Mouse (Mus musculus): Measurements from ENCODE around the gene Gm15448.
A peak's percentile ranks its signal among the peaks of the same experiment; 100 is the strongest.
"Not testable (repeated sequence)": the region's sequence is repeated elsewhere in the genome, so short reads cannot be mapped to it uniquely, and the experiment has no call there.

The Gm15448 gene

GRCm38 (mm10) chr7:3825599-3825998 is at the start of gene Gm15448:
Gene Gm15448, minus strand, starts transcription at chr7:3825687.
- peak; percentile 58 to 60 for DNase-seq (ENCODE audit: low spot score in 2 of 2)

- not testable (repeated sequence) for DNase-seq (ENCODE audit: low spot score in 2 of 2)
These were observed 49.5 kb upstream of the Gm15448 start for GRCm38 (mm10) chr7:3875032-3875431.

- not testable (repeated sequence) for DNase-seq (ENCODE audit: low spot score in 2 of 2)
These were observed 19.5 kb upstream of the Gm15448 start, which contains the start of gene Pira2 for GRCm38 (mm10) chr7:3844951-3845350. Gene Pira2, minus strand, starts transcription at chr7:3845051.

DNA sequence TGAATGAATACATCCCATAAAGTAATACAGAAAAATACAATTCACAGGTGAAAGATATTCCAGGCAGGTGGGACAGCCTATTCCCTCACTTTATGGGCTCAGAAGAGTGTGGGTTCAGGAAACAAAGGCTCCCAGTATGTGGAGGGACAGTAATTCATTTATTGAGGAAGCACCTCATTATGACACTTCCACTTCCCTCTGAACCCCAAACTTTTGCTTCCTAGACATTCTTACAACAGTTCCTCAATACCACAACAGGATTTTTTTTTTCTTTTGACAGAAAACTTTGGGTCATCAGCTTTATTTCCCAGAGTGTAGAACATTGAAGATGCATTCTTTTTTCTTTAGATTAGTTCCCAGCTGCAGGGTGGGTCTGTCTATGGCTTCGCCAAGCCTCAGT is 12.4 kb upstream of the Gm15448 start:
- DNase-seq (ENCODE audit: low spot score in 2 of 2), result not testable (repeated sequence)

DNA sequence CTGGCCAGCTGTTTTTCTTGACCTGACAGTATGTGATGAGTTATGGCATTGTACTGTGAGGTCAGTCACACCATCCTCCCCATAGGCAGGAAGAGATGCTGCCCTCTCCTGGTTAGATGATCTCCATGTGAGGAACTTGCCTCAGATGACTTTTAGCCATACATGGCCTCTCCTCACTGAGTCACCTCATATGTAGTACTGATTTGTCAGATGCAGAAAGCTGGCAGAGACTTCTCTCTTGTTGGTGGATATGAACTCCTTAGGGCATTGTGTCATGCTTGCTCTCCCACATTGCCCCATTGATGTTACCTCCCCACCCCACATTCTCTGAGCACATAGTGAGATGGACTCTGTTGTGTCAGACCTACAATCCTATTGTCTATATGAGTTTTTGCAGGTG is 5.1 kb upstream of the Gm15448 start:
- DNase-seq (ENCODE audit: low spot score in 2 of 2), result not testable (repeated sequence)

GRCm38 (mm10) chr7:3811912-3812311 is 13.6 kb downstream of the Gm15448 start:
- DNase-seq (ENCODE audit: low spot score in 2 of 2), result peak; percentile 50 to 53

DNA sequence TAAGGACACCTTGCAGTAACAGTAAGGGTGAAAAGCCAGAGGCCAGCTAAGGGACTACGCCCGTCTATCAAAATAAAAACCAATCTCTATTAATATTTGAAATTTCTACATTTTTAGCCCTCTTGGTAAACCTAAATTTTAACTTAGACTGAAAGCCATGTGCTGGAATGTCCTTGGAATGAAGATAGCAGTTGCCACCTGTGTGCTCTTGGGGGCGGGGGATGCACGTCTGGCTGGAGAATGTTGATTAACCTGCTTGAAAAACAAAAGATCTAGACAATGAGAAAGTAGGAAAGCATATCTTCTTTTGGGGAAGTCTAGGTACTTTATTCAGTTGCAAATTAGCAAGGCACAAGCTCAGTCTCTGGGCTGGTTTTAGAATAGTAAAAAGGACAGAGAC is 22.6 kb downstream of the Gm15448 start:
- not testable (repeated sequence) for DNase-seq (ENCODE audit: low spot score in 2 of 2)

GRCm38 (mm10) chr7:3799940-3800339 is 25.5 kb downstream of the Gm15448 start:
- not testable (repeated sequence) for DNase-seq (ENCODE audit: low spot score in 2 of 2)

GRCm38 (mm10) chr7:3796286-3796685 is 29.2 kb downstream of the Gm15448 start:
- DNase-seq (ENCODE audit: low spot score in 2 of 2), result not testable (repeated sequence)

Data from spleen, postnatal 36 days (tissue).